Mouse (Mus musculus): ENCODE measurements at regions not wholly inside any gene's neighbourhood (a gene's known extent, or its start where the extent isn't known, plus 50 kb on each side); places are given as distances from the start of the nearest gene placed in this dataset.

- Histone ChIP-seq H3K9ac (ENCODE audit: low read depth, low read length) (no peak overlapping the region), H3K4me1 (ENCODE audit: control insufficient read depth, insufficient read depth, low read length) (no peaks in the 10 kb centered on the region), H3K27me3 (ENCODE audit: control insufficient read depth, insufficient read depth, low read length) (no peaks in the 10 kb centered on the region), H3K27ac (no peak overlapping the region), H3K79me2 (replicated peaks; ENCODE audit: control insufficient read depth, insufficient read depth, low read length) (no peaks in the 10 kb centered on the region), H3K4me3 (no peak overlapping the region), H3K36me3 (ENCODE audit: control insufficient read depth, insufficient read depth, low read length) (no peaks in the 10 kb centered on the region)
- WGBS: 44% methylated on average over 1 of the region's 1 CpGs
- DNase-seq: no peak
- no peak for TF ChIP-seq EP300 (IDR thresholded peaks at IDR 0.05; ENCODE audit: insufficient read depth, low read depth, low read length)
- TF ChIP-seq CTCF (IDR thresholded peaks at IDR 0.05): no peak
- no peak for TF ChIP-seq POLR2A (IDR thresholded peaks at IDR 0.05; ENCODE audit: insufficient read depth, low read depth, low read length)
- intact Hi-C loops (cut with DNase I): no loop called here
These were observed 1167.1 kb downstream of the Sorcs3 start for GRCm38 (mm10) chr19:49372921-49373320.

- Histone ChIP-seq H3K36me3 (ENCODE audit: control insufficient read depth, insufficient read depth, low read length) (no peaks in the 10 kb centered on the region), H3K9ac (ENCODE audit: low read depth, low read length) (no peak overlapping the region), H3K27me3 (ENCODE audit: control insufficient read depth, insufficient read depth, low read length) (no peaks in the 10 kb centered on the region), H3K79me2 (replicated peaks; ENCODE audit: control insufficient read depth, insufficient read depth, low read length) (no peaks in the 10 kb centered on the region), H3K27ac (no peak overlapping the region), H3K4me1 (ENCODE audit: control insufficient read depth, insufficient read depth, low read length) (no peaks in the 10 kb centered on the region), H3K4me3 (no peak overlapping the region)
- TF ChIP-seq POLR2A (IDR thresholded peaks at IDR 0.05; ENCODE audit: insufficient read depth, low read depth, low read length): no peak
- TF ChIP-seq CTCF (IDR thresholded peaks at IDR 0.05): no peak
- no peak for TF ChIP-seq EP300 (IDR thresholded peaks at IDR 0.05; ENCODE audit: insufficient read depth, low read depth, low read length)
- intact Hi-C loops (cut with DNase I): no loop called here
- 75% methylated on average over 2 of the region's 2 CpGs for WGBS
- no peak for DNase-seq
These were observed 1168.5 kb downstream of the Sorcs3 start for GRCm38 (mm10) chr19:49374295-49374694.

DNA sequence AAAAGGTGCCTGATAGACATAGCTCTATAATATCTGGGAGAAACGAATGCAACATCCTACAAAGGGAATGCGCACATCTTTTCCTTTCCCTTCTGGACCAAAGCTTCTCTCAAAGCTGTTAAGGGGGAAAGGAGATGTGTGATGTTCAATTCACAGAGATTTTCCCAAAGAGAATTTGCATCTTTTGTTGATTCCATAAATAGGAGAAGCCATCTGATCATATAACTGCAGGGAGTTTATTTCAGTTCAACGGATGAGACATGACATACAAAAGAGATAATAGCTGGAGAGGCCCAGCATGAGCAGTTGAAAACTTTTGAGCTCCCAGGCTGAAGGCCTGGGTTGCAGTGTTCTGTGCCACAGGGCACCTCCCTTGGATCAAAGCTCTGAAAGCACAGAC is 1169.1 kb downstream of the Sorcs3 start:
- Histone ChIP-seq H3K27ac (no peak overlapping the region), H3K9ac (ENCODE audit: low read depth, low read length) (no peak overlapping the region), H3K4me1 (ENCODE audit: control insufficient read depth, insufficient read depth, low read length) (no peaks in the 10 kb centered on the region), H3K79me2 (replicated peaks; ENCODE audit: control insufficient read depth, insufficient read depth, low read length) (no peaks in the 10 kb centered on the region), H3K36me3 (ENCODE audit: control insufficient read depth, insufficient read depth, low read length) (no peaks in the 10 kb centered on the region), H3K27me3 (ENCODE audit: control insufficient read depth, insufficient read depth, low read length) (no peaks in the 10 kb centered on the region), H3K4me3 (no peak overlapping the region)
- intact Hi-C loops (cut with DNase I): no loop called here
- WGBS: 87% methylated on average over 3 of the region's 3 CpGs
- no peak for DNase-seq
- TF ChIP-seq CTCF (IDR thresholded peaks at IDR 0.05) (no peak), EP300 (IDR thresholded peaks at IDR 0.05; ENCODE audit: insufficient read depth, low read depth, low read length) (no peak), POLR2A (IDR thresholded peaks at IDR 0.05; ENCODE audit: insufficient read depth, low read depth, low read length) (no peak)

GRCm38 (mm10) chr19:49375754-49376619 is 1170.2 kb downstream of the Sorcs3 start:
- no peak overlapping the region for H3K4me3 ChIP-seq
- WGBS: 38% methylated on average over 1 of the region's 1 CpGs
- intact Hi-C loops (cut with DNase I): no loop called here
- H3K36me3 ChIP-seq (ENCODE audit: control insufficient read depth, insufficient read depth, low read length): no peaks in the 10 kb centered on the region
- no peaks in the 10 kb centered on the region for H3K79me2 ChIP-seq (replicated peaks; ENCODE audit: control insufficient read depth, insufficient read depth, low read length)
- TF ChIP-seq POLR2A (IDR thresholded peaks at IDR 0.05; ENCODE audit: insufficient read depth, low read depth, low read length) (no peak), CTCF (IDR thresholded peaks at IDR 0.05) (no peak), EP300 (IDR thresholded peaks at IDR 0.05; ENCODE audit: insufficient read depth, low read depth, low read length) (no peak)
- H3K4me1 ChIP-seq (ENCODE audit: control insufficient read depth, insufficient read depth, low read length): no peaks in the 10 kb centered on the region
- DNase-seq: no peak
- H3K27ac ChIP-seq: no peak overlapping the region
- no peak overlapping the region for H3K9ac ChIP-seq (ENCODE audit: low read depth, low read length)
- H3K27me3 ChIP-seq (ENCODE audit: control insufficient read depth, insufficient read depth, low read length): no peaks in the 10 kb centered on the region

- Histone ChIP-seq H3K79me2 (replicated peaks; ENCODE audit: control insufficient read depth, insufficient read depth, low read length) (no peaks in the 10 kb centered on the region), H3K36me3 (ENCODE audit: control insufficient read depth, insufficient read depth, low read length) (no peaks in the 10 kb centered on the region), H3K4me3 (no peak overlapping the region), H3K27me3 (ENCODE audit: control insufficient read depth, insufficient read depth, low read length) (no peaks in the 10 kb centered on the region), H3K4me1 (ENCODE audit: control insufficient read depth, insufficient read depth, low read length) (no peaks in the 10 kb centered on the region), H3K27ac (no peak overlapping the region), H3K9ac (ENCODE audit: low read depth, low read length) (no peak overlapping the region)
- WGBS: 43% methylated on average over 3 of the region's 3 CpGs
- intact Hi-C loops (cut with DNase I): no loop called here
- no peak for TF ChIP-seq POLR2A (IDR thresholded peaks at IDR 0.05; ENCODE audit: insufficient read depth, low read depth, low read length)
- DNase-seq: no peak
These were observed 1173.8 kb downstream of the Sorcs3 start for GRCm38 (mm10) chr19:49379646-49380045.

GRCm38 (mm10) chr19:49396257-49396656 is 1190.4 kb downstream of the Sorcs3 start:
- intact Hi-C loops (cut with DNase I): no loop called here
- Histone ChIP-seq H3K27ac (no peak overlapping the region), H3K36me3 (ENCODE audit: control insufficient read depth, insufficient read depth, low read length) (no peaks in the 10 kb centered on the region), H3K4me3 (no peak overlapping the region), H3K79me2 (replicated peaks; ENCODE audit: control insufficient read depth, insufficient read depth, low read length) (no peaks in the 10 kb centered on the region), H3K9ac (ENCODE audit: low read depth, low read length) (no peak overlapping the region), H3K27me3 (ENCODE audit: control insufficient read depth, insufficient read depth, low read length) (no peaks in the 10 kb centered on the region), H3K4me1 (ENCODE audit: control insufficient read depth, insufficient read depth, low read length) (no peaks in the 10 kb centered on the region)
- 58% methylated on average over 2 of the region's 2 CpGs for WGBS
- no peak for TF ChIP-seq POLR2A (IDR thresholded peaks at IDR 0.05; ENCODE audit: insufficient read depth, low read depth, low read length)
- no peak for TF ChIP-seq CTCF (IDR thresholded peaks at IDR 0.05)
- no peak for TF ChIP-seq EP300 (IDR thresholded peaks at IDR 0.05; ENCODE audit: insufficient read depth, low read depth, low read length)
- no peak for DNase-seq
